Mouse (Mus musculus): Measurements from ENCODE around the gene Pi4kb. TPM values are rescaled to one million over a fixed set of nuclear protein-coding genes. Genes with fewer than 3 reads are reported as not detected.
"Not testable (repeated sequence)": the region's sequence is repeated elsewhere in the genome, so short reads cannot be mapped to it uniquely, and the experiment has no call there.

Pi4kb gene
- polyA plus RNA-seq, 1 experiment from 2014 or later = 25.7 TPM

- Histone ChIP-seq H3K36me3 (ENCODE audit: control insufficient read depth, insufficient read depth, low read length) (peaks cover 9% of the 10 kb centered on the region), H3K9ac (ENCODE audit: low read depth, low read length) (peak overlapping the region; percentile 80), H3K4me1 (ENCODE audit: control insufficient read depth, insufficient read depth, low read length) (peaks cover 18% of the 10 kb centered on the region), H3K9me3 (ENCODE audit: control insufficient read depth, low read length) (no peaks in the 10 kb centered on the region), H3K4me2 (replicated peaks; ENCODE audit: low read depth, low read length) (peak overlapping the region; percentile 86), H3K4me3 (ENCODE audit: low read length) (peak overlapping the region; percentile 68), H3K27ac (ENCODE audit: low read depth, low read length) (peak overlapping the region; percentile 99; the same call in 1 of the 2 replicates), H3K27me3 (ENCODE audit: control insufficient read depth, insufficient read depth, low read length) (no peaks in the 10 kb centered on the region)
- no peak for ATAC-seq (ENCODE audit: low FRiP score, low TSS enrichment)
- 4% methylated on average over 21 of the region's 21 CpGs for WGBS
Observed at GRCm38 (mm10) chr3:95016532-95017056, 42.1 kb downstream of the Pi4kb start.

DNA sequence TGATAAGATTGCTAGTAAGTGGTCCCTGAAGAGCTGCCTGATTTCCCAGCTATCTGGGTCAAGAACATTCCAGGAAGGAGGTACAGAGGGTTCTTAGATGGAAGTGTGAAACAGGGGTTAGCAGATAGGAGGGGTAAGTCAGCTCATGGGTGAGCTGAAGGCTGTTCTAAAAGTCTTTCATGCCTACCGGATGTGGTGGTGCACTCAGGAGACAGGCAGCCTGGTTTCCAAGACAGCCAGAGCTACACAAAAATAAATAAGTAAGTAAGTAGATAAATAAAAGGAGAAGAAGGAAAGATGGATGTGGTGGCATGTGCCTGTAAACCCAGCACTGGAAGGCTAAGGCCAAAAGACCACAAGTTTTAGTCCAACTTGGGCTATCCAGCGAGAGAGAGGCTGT is 44.2 kb downstream of the Pi4kb start:
- Histone ChIP-seq H3K9ac (ENCODE audit: low read depth, low read length) (no peak overlapping the region), H3K27me3 (ENCODE audit: control insufficient read depth, insufficient read depth, low read length) (no peaks in the 10 kb centered on the region), H3K4me1 (ENCODE audit: control insufficient read depth, insufficient read depth, low read length) (peaks cover 11% of the 10 kb centered on the region), H3K27ac (ENCODE audit: low read depth, low read length) (no peak overlapping the region), H3K9me3 (ENCODE audit: control insufficient read depth, low read length) (no peaks in the 10 kb centered on the region), H3K4me2 (replicated peaks; ENCODE audit: low read depth, low read length) (no peak overlapping the region), H3K36me3 (ENCODE audit: control insufficient read depth, insufficient read depth, low read length) (no peaks in the 10 kb centered on the region; the same call in 1 of the 2 replicates), H3K4me3 (ENCODE audit: low read length) (no peak overlapping the region)
- WGBS = 83% methylated on average over 2 of the region's 2 CpGs
- ATAC-seq (ENCODE audit: low FRiP score, low TSS enrichment) = no peak

GRCm38 (mm10) chr3:95020956-95021355 is 46.4 kb downstream of the Pi4kb start:
- not testable (repeated sequence) for H3K27ac ChIP-seq (ENCODE audit: low read depth, low read length); H3K4me1 ChIP-seq (ENCODE audit: control insufficient read depth, insufficient read depth, low read length); H3K36me3 ChIP-seq (ENCODE audit: control insufficient read depth, insufficient read depth, low read length); H3K4me2 ChIP-seq (replicated peaks; ENCODE audit: low read depth, low read length); ATAC-seq (ENCODE audit: low FRiP score, low TSS enrichment); H3K9ac ChIP-seq (ENCODE audit: low read depth, low read length); H3K27me3 ChIP-seq (ENCODE audit: control insufficient read depth, insufficient read depth, low read length); H3K4me3 ChIP-seq (ENCODE audit: low read length); H3K9me3 ChIP-seq (ENCODE audit: control insufficient read depth, low read length)
- 92% methylated on average over 5 of the region's 5 CpGs for WGBS

DNA sequence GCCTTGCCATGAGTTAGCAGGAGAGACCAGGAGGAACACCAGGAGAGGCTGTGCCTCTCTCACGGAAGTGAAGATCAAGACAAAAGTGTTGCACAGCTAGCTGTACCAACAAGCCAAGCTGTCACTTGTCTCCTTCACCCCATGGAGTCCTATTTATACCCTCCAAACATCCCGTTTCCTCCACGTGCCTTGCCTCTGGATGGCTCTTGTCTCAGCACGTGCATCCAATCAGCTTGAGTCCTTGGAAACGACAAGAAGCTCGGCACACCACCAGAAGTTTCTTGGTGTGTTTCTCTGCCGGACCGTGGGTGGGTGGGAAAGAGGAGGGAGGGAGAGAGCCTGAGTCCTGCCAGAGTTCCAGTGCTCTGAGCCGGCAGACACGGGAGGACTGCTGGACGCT is 50.0 kb downstream of the Pi4kb start:
- Histone ChIP-seq H3K4me2 (replicated peaks; ENCODE audit: low read depth, low read length) (no peak overlapping the region), H3K4me1 (ENCODE audit: control insufficient read depth, insufficient read depth, low read length) (no peaks in the 10 kb centered on the region), H3K27me3 (ENCODE audit: control insufficient read depth, insufficient read depth, low read length) (no peaks in the 10 kb centered on the region), H3K4me3 (ENCODE audit: low read length) (no peak overlapping the region), H3K9me3 (ENCODE audit: control insufficient read depth, low read length) (no peaks in the 10 kb centered on the region), H3K9ac (ENCODE audit: low read depth, low read length) (no peak overlapping the region), H3K27ac (ENCODE audit: low read depth, low read length) (no peak overlapping the region), H3K36me3 (ENCODE audit: control insufficient read depth, insufficient read depth, low read length) (no peaks in the 10 kb centered on the region; the same call in 1 of the 2 replicates)
- WGBS = 33% methylated on average over 11 of the region's 11 CpGs
- ATAC-seq (ENCODE audit: low FRiP score, low TSS enrichment) = no peak

- no peak for ATAC-seq (ENCODE audit: low FRiP score, low TSS enrichment)
- Histone ChIP-seq H3K36me3 (ENCODE audit: control insufficient read depth, insufficient read depth, low read length) (no peaks in the 10 kb centered on the region), H3K27me3 (ENCODE audit: control insufficient read depth, insufficient read depth, low read length) (no peaks in the 10 kb centered on the region), H3K4me1 (ENCODE audit: control insufficient read depth, insufficient read depth, low read length) (no peaks in the 10 kb centered on the region), H3K27ac (ENCODE audit: low read depth, low read length) (no peak overlapping the region), H3K4me2 (replicated peaks; ENCODE audit: low read depth, low read length) (no peak overlapping the region), H3K4me3 (ENCODE audit: low read length) (no peak overlapping the region), H3K9me3 (ENCODE audit: control insufficient read depth, low read length) (no peaks in the 10 kb centered on the region), H3K9ac (ENCODE audit: low read depth, low read length) (no peak overlapping the region)
- WGBS = 58% methylated on average over 5 of the region's 5 CpGs
Observed at GRCm38 (mm10) chr3:95025202-95025601, 50.7 kb downstream of the Pi4kb start.

GRCm38 (mm10) chr3:95027057-95027645 is 52.6 kb downstream of the Pi4kb start:
- Histone ChIP-seq H3K4me3 (ENCODE audit: low read length) (no peak overlapping the region), H3K9me3 (ENCODE audit: control insufficient read depth, low read length) (no peaks in the 10 kb centered on the region), H3K36me3 (ENCODE audit: control insufficient read depth, insufficient read depth, low read length) (peaks cover 14% of the 10 kb centered on the region), H3K4me2 (replicated peaks; ENCODE audit: low read depth, low read length) (no peak overlapping the region), H3K27ac (ENCODE audit: low read depth, low read length) (no peak overlapping the region), H3K4me1 (ENCODE audit: control insufficient read depth, insufficient read depth, low read length) (no peaks in the 10 kb centered on the region), H3K27me3 (ENCODE audit: control insufficient read depth, insufficient read depth, low read length) (no peaks in the 10 kb centered on the region), H3K9ac (ENCODE audit: low read depth, low read length) (no peak overlapping the region)
- ATAC-seq (ENCODE audit: low FRiP score, low TSS enrichment) = no peak; the same call in 1 of the 2 replicates
- WGBS = 38% methylated on average over 5 of the region's 5 CpGs

DNA sequence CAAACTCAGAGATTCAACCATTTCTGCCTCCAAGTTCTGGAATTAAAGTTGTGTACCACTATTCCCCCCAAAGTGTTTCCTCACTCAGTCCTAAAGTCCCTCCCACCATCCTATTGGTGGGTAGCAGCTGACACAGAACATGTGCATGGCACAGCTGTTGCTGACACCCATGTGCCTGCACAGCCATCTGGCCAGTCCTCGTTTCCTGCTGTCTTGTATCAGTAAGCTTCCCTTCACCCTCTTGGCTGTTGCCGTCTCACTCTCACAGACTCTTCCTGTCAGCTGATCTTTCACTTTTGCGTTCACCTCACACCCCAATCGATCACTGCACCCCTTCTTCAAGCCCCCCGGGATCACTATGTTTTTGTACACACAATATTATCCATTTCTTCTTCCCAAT is 53.2 kb downstream of the Pi4kb start:
- no peak overlapping the region for H3K4me3 ChIP-seq (ENCODE audit: low read length)
- peaks cover 19% of the 10 kb centered on the region for H3K36me3 ChIP-seq (ENCODE audit: control insufficient read depth, insufficient read depth, low read length)
- no peaks in the 10 kb centered on the region for H3K4me1 ChIP-seq (ENCODE audit: control insufficient read depth, insufficient read depth, low read length)
- no peak overlapping the region for H3K4me2 ChIP-seq (replicated peaks; ENCODE audit: low read depth, low read length)
- H3K9me3 ChIP-seq (ENCODE audit: control insufficient read depth, low read length) = no peaks in the 10 kb centered on the region
- WGBS = 41% methylated on average over 5 of the region's 5 CpGs
- H3K27ac ChIP-seq (ENCODE audit: low read depth, low read length) = no peak overlapping the region
- ATAC-seq (ENCODE audit: low FRiP score, low TSS enrichment) = peak; percentile 28; the same call in 1 of the 2 replicates
- no peaks in the 10 kb centered on the region for H3K27me3 ChIP-seq (ENCODE audit: control insufficient read depth, insufficient read depth, low read length)
- no peak overlapping the region for H3K9ac ChIP-seq (ENCODE audit: low read depth, low read length)

GRCm38 (mm10) chr3:95028603-95029002 is 54.1 kb downstream of the Pi4kb start:
- Histone ChIP-seq H3K27me3 (ENCODE audit: control insufficient read depth, insufficient read depth, low read length) (no peaks in the 10 kb centered on the region), H3K9ac (ENCODE audit: low read depth, low read length) (no peak overlapping the region), H3K27ac (ENCODE audit: low read depth, low read length) (no peak overlapping the region), H3K36me3 (ENCODE audit: control insufficient read depth, insufficient read depth, low read length) (peaks cover 28% of the 10 kb centered on the region), H3K4me2 (replicated peaks; ENCODE audit: low read depth, low read length) (no peak overlapping the region), H3K9me3 (ENCODE audit: control insufficient read depth, low read length) (no peaks in the 10 kb centered on the region), H3K4me1 (ENCODE audit: control insufficient read depth, insufficient read depth, low read length) (no peaks in the 10 kb centered on the region), H3K4me3 (ENCODE audit: low read length) (no peak overlapping the region)
- WGBS = 80% methylated on average over 3 of the region's 3 CpGs
- no peak for ATAC-seq (ENCODE audit: low FRiP score, low TSS enrichment)

GRCm38 (mm10) chr3:95029291-95029827 is 54.8 kb downstream of the Pi4kb start:
- ATAC-seq (ENCODE audit: low FRiP score, low TSS enrichment); H3K4me1 ChIP-seq (ENCODE audit: control insufficient read depth, insufficient read depth, low read length); H3K4me3 ChIP-seq (ENCODE audit: low read length); H3K27ac ChIP-seq (ENCODE audit: low read depth, low read length); H3K27me3 ChIP-seq (ENCODE audit: control insufficient read depth, insufficient read depth, low read length); H3K9me3 ChIP-seq (ENCODE audit: control insufficient read depth, low read length); H3K4me2 ChIP-seq (replicated peaks; ENCODE audit: low read depth, low read length); H3K9ac ChIP-seq (ENCODE audit: low read depth, low read length): not testable (repeated sequence)
- H3K36me3 ChIP-seq (ENCODE audit: control insufficient read depth, insufficient read depth, low read length) = peaks cover 35% of the 10 kb centered on the region
- WGBS = 76% methylated on average over 3 of the region's 3 CpGs
